Mouse (Mus musculus) retina, adult 2 months (tissue): ENCODE data around the gene Anapc1.

ENCODE experiments used
- DNase-seq: peaks from one replicate; pipeline ENCODE4 v3.0.0-alpha.2; 2012; ENCODE audit warnings: low read depth, low spot score

The Anapc1 gene

DNA sequence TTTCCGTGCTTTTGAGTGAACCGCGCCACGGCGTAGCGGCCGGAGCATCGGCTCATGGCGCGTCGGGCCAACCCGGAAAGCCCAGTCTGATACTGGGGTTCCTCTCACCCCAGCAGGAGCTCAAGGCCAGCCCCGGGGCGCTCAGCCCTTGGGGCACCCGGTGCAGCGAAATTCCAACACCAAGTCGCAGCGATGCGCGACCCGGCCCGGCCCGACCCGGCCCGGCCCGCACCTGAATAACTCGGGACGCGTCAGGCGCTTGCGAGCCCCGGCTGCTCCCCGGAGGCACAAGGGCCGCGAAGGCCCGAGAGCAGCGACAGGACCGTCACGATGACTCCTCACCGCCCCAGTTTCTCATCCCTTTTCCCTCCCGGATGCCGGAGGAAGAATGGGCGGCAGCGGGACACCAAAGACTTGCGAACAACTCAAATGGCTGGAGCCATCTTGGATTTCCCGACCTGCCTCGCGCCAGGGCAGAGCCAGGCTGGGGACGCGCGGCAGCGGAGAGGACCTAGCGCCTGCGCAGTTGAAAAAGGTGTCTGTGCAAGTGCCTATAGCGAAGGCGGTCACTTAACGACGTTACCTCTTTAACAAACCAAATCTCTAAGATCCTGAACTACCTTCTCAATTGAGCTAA, at the start of gene Anapc1:
Gene Anapc1 (minus strand): TSS at position 471 of the 637 bp plus-strand sequence.
- peak; percentile 74 for DNase-seq

DNA sequence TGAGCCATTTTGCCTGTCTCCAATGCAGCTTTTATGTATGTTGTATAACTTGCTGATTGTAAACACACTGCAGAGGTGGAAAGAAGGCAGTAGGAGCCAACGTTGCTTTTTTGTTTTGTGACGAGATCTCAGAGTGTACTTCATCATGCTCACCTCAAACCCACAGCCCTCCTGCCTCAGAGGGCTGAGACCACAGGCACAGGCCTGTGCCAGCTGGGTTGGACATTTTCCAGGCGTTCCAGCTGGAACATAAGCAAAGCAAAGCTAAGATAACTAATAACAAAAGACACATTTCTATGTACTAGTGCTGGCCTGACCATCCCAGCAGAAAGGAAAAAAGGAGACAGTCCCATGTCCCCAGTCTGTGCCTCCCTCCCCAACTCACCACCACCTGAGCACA, 47.9 kb upstream of the Anapc1 start:
- no peak for DNase-seq

DNA sequence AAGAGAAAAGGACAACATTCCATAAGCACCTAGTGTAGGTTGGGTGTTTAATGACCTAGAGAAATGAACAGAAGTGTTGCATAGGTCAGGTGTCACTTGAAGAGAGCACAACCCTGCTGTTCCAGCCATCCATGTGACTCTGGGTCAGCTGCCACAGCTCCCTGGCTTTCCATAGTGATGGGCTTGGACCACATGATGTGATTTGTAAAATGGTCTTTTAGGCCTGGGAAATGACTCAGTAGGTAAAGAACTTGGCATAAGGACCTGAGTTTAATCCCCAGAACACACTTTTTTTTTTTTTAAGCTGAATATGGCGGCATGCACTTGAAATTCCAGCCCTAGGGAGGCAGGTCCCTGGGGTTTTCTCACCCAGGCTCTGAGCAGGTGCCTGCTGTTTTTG, 44.8 kb upstream of the Anapc1 start:
- no peak for DNase-seq

DNA sequence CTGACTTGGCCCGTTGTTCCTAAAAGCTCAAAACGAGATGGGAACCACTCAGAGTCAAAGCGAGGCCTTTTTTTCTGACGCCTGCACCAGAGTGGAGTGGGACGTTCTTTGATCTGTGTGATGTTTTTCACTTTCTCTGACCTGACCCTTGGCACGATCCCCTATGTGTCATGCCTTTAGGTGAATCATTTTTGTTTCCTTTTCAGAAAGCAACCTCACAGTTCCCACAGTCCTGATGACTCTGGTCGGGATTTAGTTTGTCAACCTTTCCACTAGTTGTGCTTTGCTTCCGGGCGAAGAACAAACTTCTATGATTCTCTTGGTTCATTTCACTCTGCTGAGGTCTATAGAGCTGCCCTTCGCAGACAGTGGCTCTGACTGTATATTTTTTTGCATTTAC, 44.3 kb upstream of the Anapc1 start:
- DNase-seq = no peak

DNA sequence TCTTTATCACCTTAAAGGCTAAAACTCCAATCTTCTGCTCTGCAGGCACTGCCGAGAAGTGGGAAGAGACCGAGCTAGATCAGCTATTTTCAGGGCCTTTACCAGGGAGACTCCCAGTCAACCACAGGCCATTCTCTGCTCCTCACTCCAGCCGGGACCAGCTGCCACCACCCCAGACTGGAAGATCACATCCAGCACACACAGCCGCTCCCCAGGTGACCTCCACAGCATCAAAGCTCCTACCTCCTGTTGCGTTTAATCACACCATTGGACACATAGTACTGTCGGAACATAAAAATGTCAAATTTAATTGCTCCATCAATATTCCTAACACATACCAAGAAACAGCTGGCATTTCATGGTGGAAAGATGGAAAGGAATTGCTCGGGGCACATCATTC, 42.0 kb upstream of the Anapc1 start:
- no peak for DNase-seq

DNA sequence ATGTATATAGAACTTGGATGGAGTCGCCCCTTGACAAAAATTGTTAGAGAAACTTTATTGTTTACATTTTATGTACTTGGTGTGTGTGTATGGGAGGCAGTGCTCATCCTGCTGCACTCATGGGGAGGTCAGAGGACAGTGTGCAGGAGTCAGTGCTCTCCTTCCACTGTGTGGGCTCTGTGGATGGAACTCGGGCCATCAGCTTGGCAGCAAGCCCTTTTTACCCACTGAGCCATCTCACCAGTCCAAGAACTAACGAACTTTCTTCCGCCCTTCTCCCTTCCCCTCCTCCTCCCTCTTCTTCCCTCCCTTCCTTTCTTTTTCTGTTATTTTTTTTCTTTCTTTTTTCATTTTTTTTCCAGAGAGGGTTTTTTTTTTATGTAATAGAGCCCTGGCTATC, 40.9 kb upstream of the Anapc1 start:
- DNase-seq = no peak

DNA sequence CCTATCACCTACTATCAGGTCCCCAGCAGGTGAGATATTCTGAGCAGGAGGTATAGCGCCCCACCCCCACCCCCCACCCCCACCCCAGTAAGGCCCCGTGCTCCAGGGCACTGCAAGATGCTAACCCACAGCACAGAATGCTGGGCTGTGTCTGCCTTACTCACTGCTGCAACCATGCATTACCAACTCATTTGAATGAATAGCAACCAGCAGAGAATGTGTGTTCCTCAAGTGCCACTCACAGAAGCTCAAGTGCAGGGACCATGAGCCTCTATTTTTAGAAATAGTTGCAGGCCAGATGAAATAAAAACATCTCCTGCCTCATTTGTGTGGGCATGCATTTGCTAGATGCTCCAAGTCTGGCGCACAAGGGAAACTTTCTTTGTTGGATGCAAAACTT, 40.4 kb upstream of the Anapc1 start:
- DNase-seq = no peak

DNA sequence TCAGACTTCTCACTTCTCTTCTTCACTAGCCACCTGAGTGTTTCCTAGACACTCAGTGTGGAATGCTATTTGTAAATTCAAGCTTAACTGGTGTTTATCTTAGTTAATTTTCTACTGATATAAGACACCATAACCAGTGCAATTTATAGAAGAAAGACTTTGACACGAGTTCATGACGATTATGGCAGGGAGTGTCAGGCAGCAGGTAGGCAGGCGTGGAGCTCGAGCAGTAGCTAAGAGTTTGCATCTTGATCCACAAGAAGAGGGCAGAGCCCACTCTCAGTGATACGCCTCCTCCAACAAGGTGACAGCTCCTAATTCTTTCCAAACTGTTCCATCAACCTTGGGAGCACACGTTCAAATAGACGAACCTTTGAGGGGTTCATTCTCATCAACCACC, 39.4 kb upstream of the Anapc1 start:
- DNase-seq = no peak

DNA sequence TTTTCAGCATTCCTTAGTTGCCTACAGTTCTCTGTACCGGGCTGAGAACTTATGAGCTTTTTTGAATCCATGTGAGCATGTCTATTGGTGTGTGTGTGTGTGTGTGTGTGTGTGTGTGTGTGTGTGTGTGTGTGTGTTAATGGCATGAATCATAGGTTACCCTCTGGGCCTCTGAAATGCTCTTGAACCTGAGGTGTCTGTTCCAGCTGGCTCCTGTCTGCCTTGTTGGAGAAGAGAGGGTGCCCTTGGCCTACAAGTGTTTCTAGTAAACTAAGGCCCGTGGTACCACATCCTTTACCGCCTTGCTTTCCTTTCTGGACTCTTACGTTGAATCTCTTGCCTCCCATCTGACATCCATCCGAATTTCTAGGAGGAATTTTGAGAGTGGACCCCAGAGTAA, 38.9 kb upstream of the Anapc1 start:
- no peak for DNase-seq

DNA sequence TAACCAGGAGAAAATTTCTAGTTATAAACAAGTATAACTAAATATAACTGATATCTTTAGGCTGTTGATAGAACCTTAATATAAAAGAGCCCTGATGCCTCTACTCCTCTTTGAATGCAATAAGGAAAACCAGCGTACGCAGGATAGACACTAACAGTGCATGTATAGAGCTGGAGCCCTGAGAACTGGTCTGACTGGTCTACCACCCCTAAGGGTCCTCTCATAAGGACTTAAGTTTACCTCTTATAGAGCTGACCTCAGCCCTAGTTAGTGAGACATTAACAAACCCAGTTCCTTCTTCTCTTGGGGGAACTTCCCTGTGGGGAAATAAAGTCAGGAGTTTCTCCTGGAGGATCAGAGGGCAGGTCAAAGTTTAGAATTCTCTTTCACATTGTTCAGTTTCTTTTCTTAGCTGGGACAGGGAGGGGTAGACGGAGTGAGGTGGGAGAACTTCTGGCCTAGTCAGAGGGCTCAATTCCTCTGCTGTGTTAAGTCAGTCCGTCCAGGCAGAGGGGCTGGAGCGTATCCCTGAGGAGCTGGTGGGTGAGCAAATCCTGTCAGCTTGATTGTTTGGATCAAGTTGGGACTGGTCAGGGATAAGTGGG, 35.0 kb upstream of the Anapc1 start:
- no peak for DNase-seq

DNA sequence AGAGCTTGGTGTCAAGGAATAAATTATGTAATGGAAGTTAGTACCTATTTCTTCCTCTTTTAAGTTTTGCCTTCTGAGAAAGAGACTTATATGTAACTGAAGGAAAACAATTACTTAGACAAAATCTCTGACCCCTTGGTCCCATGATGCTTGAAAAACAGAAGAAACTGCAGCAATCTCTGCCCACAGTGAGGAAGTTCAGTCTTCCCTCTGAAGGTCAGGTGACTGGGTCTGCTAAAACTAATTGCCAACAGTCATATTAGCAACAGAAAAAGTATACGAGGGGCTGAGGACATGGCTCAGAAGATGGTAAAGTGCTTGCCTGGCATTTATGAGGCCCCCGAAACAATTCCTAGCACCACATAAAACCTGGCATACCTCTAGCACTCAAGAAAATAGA, 32.2 kb upstream of the Anapc1 start:
- DNase-seq = no peak

DNA sequence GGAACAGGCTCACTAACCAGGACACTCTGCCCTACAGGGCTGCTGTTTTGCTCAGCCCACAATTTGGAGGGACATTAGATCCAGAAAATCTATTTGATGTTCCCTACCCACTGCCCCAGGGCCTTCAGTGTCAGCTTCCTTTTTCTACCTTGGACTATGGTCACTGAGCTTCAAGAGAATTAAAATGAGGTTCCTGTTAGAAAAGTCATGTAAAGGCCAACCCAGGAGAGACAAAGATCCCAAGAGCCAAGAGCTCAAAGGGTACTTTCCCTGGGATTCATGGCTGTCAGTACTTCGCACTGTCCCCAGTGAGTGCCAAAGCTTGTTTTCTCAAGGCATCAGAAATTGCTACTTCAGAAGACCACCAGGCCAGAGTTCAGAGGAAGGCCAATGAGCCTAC, 28.8 kb upstream of the Anapc1 start:
- DNase-seq = no peak

DNA sequence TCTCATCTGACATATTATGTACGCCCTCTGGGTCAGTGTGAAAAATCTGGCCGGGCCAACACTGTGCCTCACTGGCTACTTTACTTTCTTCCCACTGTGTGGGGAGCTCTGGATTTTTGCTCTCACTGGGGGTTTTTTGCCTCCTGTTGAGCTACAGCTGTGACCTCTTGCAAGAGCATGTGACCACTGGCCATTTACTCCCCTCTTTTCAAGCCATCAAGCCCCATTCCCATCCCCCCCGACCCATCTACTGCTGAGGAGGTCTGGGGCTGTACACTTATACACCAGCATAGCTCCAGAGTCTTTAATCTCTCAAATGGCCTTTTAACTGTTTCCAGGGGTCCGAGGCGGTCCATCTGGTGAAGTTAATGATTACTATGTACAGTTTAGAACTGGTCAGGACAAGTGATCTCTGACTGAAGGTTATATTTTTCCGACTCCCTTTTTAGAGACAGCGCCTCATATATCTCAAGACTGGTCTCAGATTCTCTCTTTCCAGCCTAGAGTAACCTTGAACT, 27.6 kb upstream of the Anapc1 start:
- no peak for DNase-seq

DNA sequence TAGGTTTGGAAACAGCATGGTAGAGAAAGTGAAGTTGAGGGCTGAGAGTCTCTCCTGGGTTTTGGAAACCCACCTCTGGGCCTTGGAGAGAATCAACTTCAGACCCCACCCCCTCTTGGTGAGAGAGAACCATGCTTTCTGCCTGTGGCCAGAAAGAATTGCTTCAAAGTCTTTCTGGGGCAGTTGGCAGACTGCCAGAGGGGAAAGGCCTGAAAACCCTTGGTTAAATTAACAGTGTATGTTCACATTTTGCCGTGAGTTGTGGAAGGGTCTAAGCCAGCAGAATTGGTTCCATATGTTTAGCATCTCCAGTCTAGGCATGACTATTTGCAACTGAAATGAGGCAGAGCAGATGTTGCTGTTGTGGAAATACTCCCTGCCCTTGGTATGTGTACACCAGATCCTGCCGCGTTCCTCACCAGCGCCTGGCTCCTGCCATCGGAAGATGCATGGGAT, 26.4 kb upstream of the Anapc1 start:
- no peak for DNase-seq

DNA sequence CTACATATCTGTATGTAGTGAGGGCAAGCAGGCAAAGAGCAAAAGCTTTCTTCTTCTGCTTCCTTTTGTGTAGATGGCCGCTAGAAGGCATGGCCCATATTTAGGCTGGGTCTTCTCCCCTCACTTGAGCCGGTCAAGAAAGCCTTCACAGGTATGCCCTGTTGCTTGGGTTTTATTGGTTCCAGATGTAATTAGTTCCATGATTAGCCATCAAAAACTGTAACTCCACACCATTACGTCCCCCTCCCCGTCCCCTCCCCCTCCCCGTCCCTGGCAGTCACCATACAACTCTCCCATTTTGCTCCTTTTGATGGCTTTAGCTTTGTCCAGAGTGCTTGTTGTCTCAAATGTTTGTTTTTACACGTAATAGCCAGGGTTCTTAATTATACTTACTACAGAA, 25.7 kb upstream of the Anapc1 start:
- no peak for DNase-seq

DNA sequence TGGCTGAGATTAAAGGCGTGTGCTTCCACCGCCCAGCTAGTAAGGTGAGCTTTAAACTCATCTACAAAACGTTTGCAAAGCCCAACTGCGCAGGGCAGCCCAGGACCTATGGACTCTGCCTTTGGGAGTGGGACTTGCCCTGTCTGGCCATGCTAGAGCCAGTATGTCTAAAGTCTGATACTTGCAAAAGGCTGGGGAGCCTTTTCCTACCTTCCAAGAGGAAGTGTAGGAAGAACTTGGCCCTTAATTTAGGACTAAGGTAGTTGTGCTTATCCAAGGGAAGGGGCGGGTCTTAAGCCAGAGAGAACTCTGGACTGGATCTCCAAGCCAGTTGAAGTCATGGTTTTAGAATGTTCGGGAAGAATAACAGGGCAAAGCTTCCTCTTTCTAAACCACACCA, 23.4 kb upstream of the Anapc1 start:
- no peak for DNase-seq

DNA sequence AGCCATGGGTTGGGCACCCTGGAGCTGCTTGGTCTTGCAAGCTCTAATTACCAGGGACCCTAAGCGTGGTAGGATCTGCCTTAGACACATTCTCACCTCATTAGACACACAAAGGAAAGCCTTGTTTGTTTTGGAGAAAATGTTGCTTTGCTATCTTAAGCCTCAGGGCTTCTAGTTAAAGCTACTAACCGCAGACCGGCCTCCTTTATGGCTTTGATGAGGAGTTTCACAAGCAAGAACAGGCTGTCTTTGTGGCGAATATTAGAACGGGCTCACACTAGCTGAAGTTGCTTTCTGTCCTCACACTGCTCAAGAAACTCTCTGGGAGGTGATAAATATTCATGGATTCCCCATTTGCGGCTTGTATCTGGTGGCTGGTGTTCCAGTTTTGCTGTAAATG, 22.1 kb upstream of the Anapc1 start:
- DNase-seq = no peak

DNA sequence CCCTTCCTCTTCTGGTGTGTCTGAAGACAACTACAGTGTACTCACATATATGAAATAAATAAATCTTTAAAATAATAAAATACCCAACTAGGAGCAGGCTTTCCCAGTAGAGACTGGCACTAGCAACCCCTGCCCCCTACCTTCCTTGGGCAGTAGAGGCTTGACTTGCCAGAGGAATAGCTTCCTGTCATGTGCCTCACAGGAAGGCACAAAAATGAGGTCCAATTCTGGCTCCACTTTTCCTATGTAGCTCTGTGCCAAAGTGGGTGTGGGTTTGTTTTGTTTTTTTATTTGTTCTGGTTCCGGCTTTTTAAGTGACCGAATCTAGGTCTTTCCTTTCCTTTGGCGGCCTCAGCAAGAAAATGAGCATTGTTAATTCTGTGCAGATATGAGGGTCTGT, 17.3 kb upstream of the Anapc1 start:
- DNase-seq = no peak

DNA sequence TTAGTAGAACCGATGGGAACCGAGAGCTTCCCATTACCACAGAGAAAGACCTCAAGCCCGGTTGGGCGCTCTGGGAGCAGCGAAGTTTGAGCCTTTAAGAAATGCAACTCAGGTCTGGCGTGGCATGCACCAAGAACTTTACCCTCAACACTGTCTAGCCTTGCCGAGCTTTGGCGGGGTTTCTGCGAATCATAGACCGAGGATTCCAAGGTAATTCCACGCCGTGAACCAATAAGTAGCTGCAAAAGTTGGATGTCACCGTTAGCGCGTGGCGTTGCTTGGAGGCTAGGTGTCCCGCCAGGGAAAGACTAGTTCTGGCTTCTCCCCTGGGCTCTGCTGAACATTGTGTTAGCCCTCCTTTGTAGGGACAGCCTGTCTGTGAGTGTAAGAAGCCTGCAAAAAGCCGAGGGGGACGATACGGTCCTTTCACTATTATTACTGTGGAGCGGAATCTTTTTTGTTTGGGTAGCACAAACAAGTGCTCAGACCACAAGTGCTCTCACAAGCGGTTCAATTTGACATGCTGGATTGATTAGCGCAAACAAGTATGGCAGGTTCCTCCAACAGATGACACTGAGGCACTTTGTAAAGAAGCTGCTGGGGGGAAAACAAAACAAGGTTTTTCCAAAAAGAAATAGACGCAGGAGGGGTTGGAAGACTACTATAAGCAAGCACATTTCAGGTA, 12.2 kb upstream of the Anapc1 start:
- DNase-seq = no peak

DNA sequence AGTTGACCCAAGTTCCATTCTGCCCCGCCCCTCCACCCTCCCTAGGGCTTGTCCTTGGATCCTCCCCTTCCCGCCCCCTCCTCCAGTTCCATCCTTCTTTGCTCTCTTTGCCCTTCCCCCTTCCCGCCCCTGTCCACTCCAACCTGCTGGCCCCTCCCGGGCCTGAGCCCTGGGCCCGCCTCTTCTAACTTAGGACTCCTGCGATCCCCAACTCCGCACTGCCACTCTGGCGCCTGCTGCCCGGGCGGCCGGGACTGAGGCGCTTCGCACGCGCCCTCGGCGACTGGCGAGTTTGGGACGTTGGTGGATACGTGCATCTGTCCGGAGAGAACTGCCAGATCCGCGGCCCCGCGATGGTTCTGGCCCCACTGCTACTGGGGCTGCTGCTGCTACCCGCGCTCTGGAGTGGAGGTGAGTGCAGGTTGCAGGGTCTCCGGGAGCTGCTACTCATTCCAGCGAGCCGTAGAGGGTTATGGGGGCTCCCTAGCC, 11.5 kb upstream of the Anapc1 start, which contains the start of gene Mertk:
Gene Mertk (plus strand): TSS at position 264 of the 489 bp plus-strand sequence.
- no peak for DNase-seq

DNA sequence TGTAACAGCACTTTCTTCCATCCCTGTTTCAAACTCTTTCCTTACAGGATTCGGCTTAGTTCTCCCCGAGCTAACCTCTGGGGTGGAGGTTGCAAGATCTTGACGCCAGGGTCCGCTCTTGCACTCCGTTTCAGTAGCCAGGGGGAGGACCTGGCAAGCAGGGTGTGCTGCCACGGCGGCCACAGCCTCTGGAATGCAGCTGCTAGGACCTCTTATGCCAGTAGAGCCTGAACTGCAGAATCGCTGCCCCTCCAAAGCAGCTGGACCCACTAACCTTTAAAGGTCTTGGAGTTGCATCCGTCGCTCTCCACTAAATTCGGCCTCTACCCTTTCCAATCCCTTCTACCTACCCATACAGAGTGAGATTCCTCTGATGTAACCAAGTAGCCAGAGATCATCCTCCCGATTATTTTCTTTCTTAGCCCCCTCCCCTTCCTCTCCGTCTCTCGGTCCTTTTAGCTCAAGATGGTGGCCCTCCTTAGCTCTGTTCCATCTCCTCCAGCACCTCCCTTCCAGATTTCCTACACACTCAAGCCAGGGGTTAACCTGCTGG, 11.0 kb upstream of the Anapc1 start:
- peak; percentile 30 for DNase-seq

DNA sequence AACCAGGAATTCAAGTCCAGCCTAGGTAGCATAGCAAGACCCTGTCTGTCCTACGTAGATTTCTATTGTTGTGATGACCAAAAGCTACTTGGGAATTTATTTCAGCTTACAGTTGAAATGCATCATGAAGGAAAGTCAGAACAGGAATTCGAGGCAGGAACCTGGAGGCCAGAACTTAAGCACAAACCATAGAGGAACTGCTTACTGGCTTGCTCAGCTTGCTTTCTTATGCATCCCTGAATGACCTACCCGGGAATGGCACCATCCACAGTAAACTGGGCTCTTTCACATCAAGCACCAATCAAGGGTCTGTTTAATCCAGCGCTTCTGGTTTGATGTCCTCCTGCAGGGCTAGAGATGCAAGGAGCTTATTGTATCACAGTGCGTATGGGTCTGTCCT, 10.4 kb upstream of the Anapc1 start:
- no peak for DNase-seq
